ENCODE assay signal across 24 mouse cellular contexts in the genomic region with DNA sequence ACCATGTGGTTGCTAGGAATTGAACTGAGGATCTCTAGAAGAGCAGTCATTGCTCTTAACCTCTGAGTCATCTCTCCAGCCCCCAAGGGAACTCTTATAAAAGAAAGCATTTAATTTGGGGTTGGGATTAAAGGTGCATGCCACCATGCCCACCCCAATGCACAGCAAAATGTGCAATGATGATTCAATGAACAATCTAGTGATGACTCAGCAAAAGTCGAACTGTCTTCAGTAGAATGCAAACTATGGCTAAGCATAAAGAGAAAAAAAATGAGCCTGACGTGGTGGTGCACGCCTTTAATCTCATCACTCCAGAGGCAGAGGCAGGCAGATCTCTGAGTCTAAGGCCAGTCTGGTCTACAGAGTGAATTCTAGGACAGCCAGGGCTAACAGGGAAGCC. TPM values are rescaled to one million over a fixed set of nuclear protein-coding genes. Genes with fewer than 3 reads are reported as not detected.
"Had no signal": no experiment of that assay in that cellular context is flagged by ENCODE, and none has a peak within 500 bp of the region (broad histone marks: within the 10 kb centered on the region; RNA-seq: fewer than 3 reads in every experiment).

No protein-coding gene starts in this region.

- H3K36me3 ChIP-seq: lung, embryonic 15.5 days; midbrain, embryonic 13.5 days; midbrain, embryonic 15.5 days; neural tube, embryonic 12.5 days; stomach, embryonic 15.5 days had no signal

- DNase-seq: liver, postnatal 0 days; lung, adult 2 months; lung, postnatal 14 days; lung, postnatal 36 days; right cerebral cortex, postnatal 14 days; thymus, adult 2 months; thymus, postnatal 14 days; thymus, postnatal 36 days had no signal

- H3K4me3 ChIP-seq: lung, embryonic 15.5 days; megakaryocyte, embryonic 14.5 days; midbrain, embryonic 13.5 days; midbrain, embryonic 15.5 days; neural tube, embryonic 12.5 days; stomach, embryonic 15.5 days had no signal

- H3K9me3 ChIP-seq: lung, embryonic 15.5 days; megakaryocyte, embryonic 14.5 days; stomach, embryonic 15.5 days had no signal

- H3K4me1 ChIP-seq: lung, embryonic 15.5 days; midbrain, embryonic 13.5 days; midbrain, embryonic 15.5 days; neural tube, embryonic 12.5 days; stomach, embryonic 15.5 days had no signal

- H3K9ac ChIP-seq: liver, postnatal 0 days; lung, embryonic 15.5 days; midbrain, embryonic 13.5 days; midbrain, embryonic 15.5 days; neural tube, embryonic 12.5 days; stomach, embryonic 15.5 days had no signal

- H3K27ac ChIP-seq: lung, embryonic 15.5 days; macrophage; midbrain, embryonic 13.5 days; midbrain, embryonic 15.5 days; neural tube, embryonic 12.5 days; stomach, embryonic 15.5 days; stomach, postnatal 0 days had no signal

RNA-seq across cellular contexts. Expression of a gene that starts 9.5 kb away (rescaled TPM):
- total RNA-seq: megakaryocyte progenitor cell, adult 5-6 weeks; midbrain, postnatal 0 days; monocyte, adult 5-6 weeks; neutrophil, adult 5-6 weeks had no signal
- polyA plus RNA-seq: liver, postnatal 0 days; lung, adult 2 months; lung, embryonic 15.5 days; lung, postnatal 0 days; macrophage; midbrain, embryonic 11.5 days; midbrain, embryonic 15.5 days; midbrain, postnatal 0 days; neural tube, embryonic 12.5 days; neural tube, embryonic 14.5 days; thymus, adult 2 months had no signal

RNA-seq across cellular contexts. Expression of a gene that starts 12.7 kb away (rescaled TPM):
- total RNA-seq: monocyte, adult 5-6 weeks; neutrophil, adult 5-6 weeks had no signal
- polyA plus RNA-seq: liver, postnatal 0 days; lung, adult 2 months; lung, embryonic 15.5 days; lung, postnatal 0 days; macrophage; midbrain, embryonic 11.5 days; midbrain, embryonic 15.5 days; neural tube, embryonic 12.5 days; neural tube, embryonic 14.5 days; spleen, adult 2 months; thymus, adult 2 months had no signal
